Mouse (Mus musculus): Measurements from ENCODE around the gene Foxa3. TPM values are rescaled to one million over a fixed set of nuclear protein-coding genes. Genes with fewer than 3 reads are reported as not detected.
A peak's percentile ranks its signal among the peaks of the same experiment; 100 is the strongest.

The Foxa3 gene
- polyA plus RNA-seq, 1 experiment from 2014 or later = not detected

DNA sequence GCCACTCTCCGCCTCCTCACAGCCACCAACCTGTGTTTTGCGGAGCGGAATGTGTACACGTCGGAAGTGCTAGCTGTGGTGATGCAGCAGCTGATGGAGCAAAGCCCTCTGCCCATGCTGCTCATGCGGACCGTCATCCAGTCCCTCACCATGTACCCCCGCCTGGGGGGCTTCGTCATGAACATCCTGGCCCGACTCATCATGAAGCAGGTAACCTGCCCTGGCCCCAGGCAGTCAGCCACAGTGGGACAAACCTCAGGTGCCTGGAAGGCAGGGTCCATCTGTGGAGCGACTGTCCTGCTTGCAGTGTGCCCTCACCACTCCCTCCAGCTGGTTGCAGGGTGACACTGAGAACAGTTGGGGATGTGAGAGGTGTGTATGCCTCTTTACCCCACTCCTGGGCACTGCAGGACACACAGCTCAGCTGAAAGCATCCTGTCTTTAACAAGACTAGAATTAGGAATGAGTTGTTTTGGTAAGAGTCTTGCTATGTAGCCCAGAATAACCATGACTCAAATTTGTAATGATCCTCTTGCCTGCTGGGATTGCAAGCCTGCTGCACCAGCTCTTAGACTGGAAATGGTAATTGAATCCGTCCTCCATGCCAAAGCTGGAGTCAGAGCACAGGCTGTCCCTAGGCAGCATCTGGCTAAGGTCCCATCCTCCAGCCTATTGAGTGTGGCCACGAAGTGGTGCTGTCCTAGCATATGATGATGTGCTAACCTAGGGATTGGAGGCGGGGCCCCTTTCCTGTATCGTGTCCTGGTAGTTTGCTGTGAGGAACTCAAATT is 29.2 kb upstream of the Foxa3 start:
- 87% methylated on average over 15 of the region's 15 CpGs for WGBS
- Histone ChIP-seq H3K4me2 (no peak overlapping the region), H3K9me3 (no peaks in the 10 kb centered on the region), H3K9ac (no peak overlapping the region), H3K4me1 (replicated peaks) (peaks cover 16% of the 10 kb centered on the region), H3K27me3 (no peaks in the 10 kb centered on the region), H3K36me3 (peaks cover 62% of the 10 kb centered on the region), H3K4me3 (no peak overlapping the region), H3K27ac (no peak overlapping the region)
- no peak for ATAC-seq (ENCODE audit: low FRiP score)

DNA sequence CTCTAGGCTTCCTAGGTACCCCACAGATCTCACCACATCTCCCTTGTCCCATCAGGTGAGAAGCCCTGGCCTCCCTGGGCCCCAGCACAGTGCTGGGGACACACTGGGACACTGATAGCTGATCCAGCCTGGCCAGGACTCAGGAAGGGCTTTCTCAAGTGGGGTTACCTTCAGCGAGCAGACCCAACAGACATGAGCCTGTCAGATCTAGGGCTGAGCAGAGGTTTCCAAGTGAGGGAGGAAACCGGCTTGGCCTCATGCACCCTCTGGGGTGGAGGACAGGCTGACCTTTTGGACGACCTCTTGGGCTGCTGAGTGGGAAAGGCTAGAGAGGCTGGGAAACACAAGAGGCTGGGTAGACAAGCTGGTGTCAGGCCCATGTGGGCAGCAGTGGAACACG is 27.8 kb upstream of the Foxa3 start:
- Histone ChIP-seq H3K9me3 (no peaks in the 10 kb centered on the region), H3K36me3 (peaks cover 76% of the 10 kb centered on the region), H3K4me2 (no peak overlapping the region), H3K4me3 (no peak overlapping the region), H3K27me3 (no peaks in the 10 kb centered on the region), H3K27ac (no peak overlapping the region), H3K4me1 (replicated peaks) (peaks cover 16% of the 10 kb centered on the region), H3K9ac (no peak overlapping the region)
- WGBS = 70% methylated on average over 4 of the region's 4 CpGs
- no peak for ATAC-seq (ENCODE audit: low FRiP score)

- Histone ChIP-seq H3K4me3 (no peak overlapping the region), H3K9ac (no peak overlapping the region), H3K36me3 (peaks cover 80% of the 10 kb centered on the region), H3K27ac (no peak overlapping the region), H3K4me2 (no peak overlapping the region), H3K27me3 (no peaks in the 10 kb centered on the region), H3K9me3 (no peaks in the 10 kb centered on the region), H3K4me1 (replicated peaks) (peaks cover 14% of the 10 kb centered on the region)
- no peak for ATAC-seq (ENCODE audit: low FRiP score)
- WGBS = 92% methylated on average over 8 of the region's 8 CpGs
Observed at GRCm38 (mm10) chr7:19050172-19050571, 26.8 kb upstream of the Foxa3 start.

GRCm38 (mm10) chr7:19049252-19049651 is 25.9 kb upstream of the Foxa3 start:
- Histone ChIP-seq H3K9me3 (no peaks in the 10 kb centered on the region), H3K27ac (no peak overlapping the region), H3K4me2 (no peak overlapping the region), H3K27me3 (no peaks in the 10 kb centered on the region), H3K36me3 (peaks cover 87% of the 10 kb centered on the region), H3K9ac (no peak overlapping the region), H3K4me3 (no peak overlapping the region), H3K4me1 (replicated peaks) (peaks cover 5% of the 10 kb centered on the region)
- ATAC-seq (ENCODE audit: low FRiP score) = no peak
- WGBS = 91% methylated on average over 5 of the region's 5 CpGs

- H3K4me1 ChIP-seq (replicated peaks) = no peaks in the 10 kb centered on the region
- no peaks in the 10 kb centered on the region for H3K9me3 ChIP-seq
- H3K9ac ChIP-seq = no peak overlapping the region
- no peak overlapping the region for H3K4me3 ChIP-seq
- H3K27ac ChIP-seq = no peak overlapping the region
- peaks cover 97% of the 10 kb centered on the region for H3K36me3 ChIP-seq
- no peak overlapping the region for H3K4me2 ChIP-seq
- 91% methylated on average over 14 of the region's 14 CpGs for WGBS
- ATAC-seq (ENCODE audit: low FRiP score) = no peak
- H3K27me3 ChIP-seq = no peaks in the 10 kb centered on the region
Observed at GRCm38 (mm10) chr7:19048006-19048527, 24.7 kb upstream of the Foxa3 start.

- H3K36me3 ChIP-seq = peaks cover 99% of the 10 kb centered on the region
- H3K27me3 ChIP-seq = no peaks in the 10 kb centered on the region
- no peaks in the 10 kb centered on the region for H3K9me3 ChIP-seq
- no peak overlapping the region for H3K9ac ChIP-seq
- H3K4me1 ChIP-seq (replicated peaks) = no peaks in the 10 kb centered on the region
- H3K27ac ChIP-seq = no peak overlapping the region
- no peak for ATAC-seq (ENCODE audit: low FRiP score)
- H3K4me3 ChIP-seq = no peak overlapping the region
- WGBS = 94% methylated on average over 11 of the region's 11 CpGs
- H3K4me2 ChIP-seq = no peak overlapping the region
Observed at GRCm38 (mm10) chr7:19046286-19047069, 23.1 kb upstream of the Foxa3 start.

GRCm38 (mm10) chr7:19044616-19045015 is 21.3 kb upstream of the Foxa3 start:
- H3K4me2 ChIP-seq = no peak overlapping the region
- H3K9me3 ChIP-seq = no peaks in the 10 kb centered on the region
- no peak overlapping the region for H3K4me3 ChIP-seq
- H3K27me3 ChIP-seq = no peaks in the 10 kb centered on the region
- H3K9ac ChIP-seq = no peak overlapping the region
- peaks cover 100% of the 10 kb centered on the region for H3K36me3 ChIP-seq
- H3K27ac ChIP-seq = no peak overlapping the region
- no peaks in the 10 kb centered on the region for H3K4me1 ChIP-seq (replicated peaks)
- no peak for ATAC-seq (ENCODE audit: low FRiP score)
- 97% methylated on average over 6 of the region's 6 CpGs for WGBS

GRCm38 (mm10) chr7:19031641-19032040 is 8.3 kb upstream of the Foxa3 start:
- WGBS = 30% methylated on average over 4 of the region's 4 CpGs
- no peak overlapping the region for H3K4me2 ChIP-seq
- H3K27me3 ChIP-seq = no peaks in the 10 kb centered on the region
- no peaks in the 10 kb centered on the region for H3K9me3 ChIP-seq
- peaks cover 75% of the 10 kb centered on the region for H3K36me3 ChIP-seq
- H3K4me3 ChIP-seq = no peak overlapping the region
- H3K9ac ChIP-seq = no peak overlapping the region
- no peaks in the 10 kb centered on the region for H3K4me1 ChIP-seq (replicated peaks)
- no peak for ATAC-seq (ENCODE audit: low FRiP score)
- no peak overlapping the region for H3K27ac ChIP-seq

GRCm38 (mm10) chr7:19029084-19029653 is 5.8 kb upstream of the Foxa3 start:
- H3K4me1 ChIP-seq (replicated peaks) = peaks cover 19% of the 10 kb centered on the region
- H3K27me3 ChIP-seq = no peaks in the 10 kb centered on the region
- peak; percentile 21; the same call in 1 of the 2 replicates for ATAC-seq (ENCODE audit: low FRiP score)
- H3K27ac ChIP-seq = no peak overlapping the region
- H3K4me3 ChIP-seq = no peak overlapping the region
- no peak overlapping the region for H3K4me2 ChIP-seq
- H3K9me3 ChIP-seq = no peaks in the 10 kb centered on the region
- no peak overlapping the region for H3K9ac ChIP-seq
- WGBS = 63% methylated on average over 6 of the region's 6 CpGs
- peaks cover 50% of the 10 kb centered on the region for H3K36me3 ChIP-seq

DNA sequence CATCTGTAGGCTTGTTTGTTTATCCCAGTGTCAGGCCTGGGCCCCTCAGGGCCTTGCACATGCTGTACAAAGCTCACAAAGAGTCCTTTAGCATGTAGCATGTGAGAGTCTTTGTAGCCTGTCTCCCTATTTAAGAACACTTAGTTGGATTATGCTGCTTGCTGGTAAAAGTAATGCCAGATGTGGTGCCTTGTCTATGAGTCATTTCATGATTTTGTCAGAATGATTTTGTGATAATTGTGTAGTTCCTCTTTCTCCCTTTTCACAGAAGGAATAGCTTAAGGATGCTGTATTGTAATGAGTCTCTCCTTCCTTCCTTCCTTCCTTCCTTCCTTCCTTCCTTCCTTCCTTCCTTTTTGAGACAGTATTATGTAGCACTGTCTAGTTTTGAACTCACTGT is 4.7 kb upstream of the Foxa3 start:
- Histone ChIP-seq H3K36me3 (peaks cover 42% of the 10 kb centered on the region), H3K9me3 (no peaks in the 10 kb centered on the region), H3K27ac (no peak overlapping the region), H3K4me3 (no peak overlapping the region), H3K4me1 (replicated peaks) (peaks cover 19% of the 10 kb centered on the region), H3K27me3 (peaks cover 8% of the 10 kb centered on the region), H3K9ac (0 out of 2 replicates have a peak overlapping the region, but pooled peaks have one; percentile 5), H3K4me2 (no peak overlapping the region)
- no peak for ATAC-seq (ENCODE audit: low FRiP score)

- Histone ChIP-seq H3K9me3 (no peaks in the 10 kb centered on the region), H3K4me1 (replicated peaks) (peaks cover 19% of the 10 kb centered on the region), H3K9ac (peak overlapping the region; percentile 94), H3K4me3 (peak overlapping the region; percentile 92), H3K27ac (peak overlapping the region; percentile 74), H3K36me3 (peaks cover 11% of the 10 kb centered on the region), H3K27me3 (peaks cover 41% of the 10 kb centered on the region), H3K4me2 (peak overlapping the region; percentile 89)
- WGBS = 2% methylated on average over 36 of the region's 36 CpGs
- peak; percentile 72 for ATAC-seq (ENCODE audit: low FRiP score)
Observed at GRCm38 (mm10) chr7:19024581-19025255, 1.4 kb upstream of the Foxa3 start.

GRCm38 (mm10) chr7:19024096-19024506 is 763 bp upstream of the Foxa3 start, which contains the start of gene Sympk:
TSS of gene Sympk (plus strand) at chr7:19024377.
- WGBS = under 1% methylated on average over 45 of the region's 50 CpGs
- Histone ChIP-seq H3K4me2 (peak within 1 kb of the TSS; percentile 89), H3K4me1 (replicated peaks) (peaks cover 19% of the 10 kb centered on the region), H3K9me3 (no peaks in the 10 kb centered on the region), H3K27ac (peak within 1 kb of the TSS; percentile 74), H3K36me3 (peaks cover 5% of the 10 kb centered on the region), H3K4me3 (peak within 1 kb of the TSS; percentile 92), H3K27me3 (peaks cover 41% of the 10 kb centered on the region), H3K9ac (peak within 1 kb of the TSS; percentile 94)
- peak; percentile 95 for ATAC-seq (ENCODE audit: low FRiP score)

Data from hindbrain, embryonic 13.5 days (tissue).